18 mouse cellular contexts compared by ENCODE assay signal in the genomic region with DNA sequence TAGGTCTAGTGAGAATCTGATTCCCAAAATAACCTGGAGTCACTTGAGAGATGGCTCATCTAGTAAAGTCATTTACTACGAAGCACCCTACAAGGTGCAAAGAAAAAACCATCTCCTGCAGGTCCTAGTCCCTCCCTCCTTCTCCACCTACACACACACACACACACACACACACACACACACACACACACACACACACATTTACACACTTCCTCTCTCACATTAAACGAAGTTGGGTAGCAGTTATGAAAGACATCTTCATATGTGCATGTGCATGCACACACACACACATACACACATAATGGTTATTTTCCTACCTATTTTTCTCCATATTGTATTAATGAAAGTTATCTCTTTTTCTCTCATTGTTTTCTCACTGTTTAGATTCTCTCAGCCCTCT.
A peak's percentile ranks its signal among the peaks of the same experiment; 100 is the strongest.
DNase-seq lines count a peak whose midpoint lies in the region; ATAC-seq lines count a peak whose summit lies in the region.
"Had no signal": no experiment of that assay in that cellular context is flagged by ENCODE, and none has a peak within 500 bp of the region (broad histone marks: within the 10 kb centered on the region; RNA-seq: fewer than 3 reads in every experiment).

No protein-coding gene starts in this region.

- ATAC-seq in midbrain, embryonic 12.5 days (ENCODE audit: low FRiP score, low read depth): 0 out of 2 replicates have a peak, but pooled peaks have one; percentile 5
- peak; percentile 51; the same call in 1 of the 2 replicates for ATAC-seq in hindbrain, embryonic 14.5 days (ENCODE audit: low FRiP score)
- peak; percentile 35 for ATAC-seq in megakaryocyte progenitor cell, adult 5-6 weeks (replicated peaks; ENCODE audit: poor library complexity)
- ATAC-seq: liver, postnatal 0 days; lung, postnatal 0 days had no signal

- DNase-seq in midbrain, embryonic 10.5 days (ENCODE audit: low spot score): no peak
- DNase-seq in hindbrain, embryonic 14.5 days (ENCODE audit: low spot score): no peak
- peak; percentile 4 for DNase-seq in splenic B cell, adult 2 months (ENCODE audit: low read depth, low spot score)
- no peak for DNase-seq in frontal cortex, postnatal 36 days (ENCODE audit: low spot score in 2 of 2)
- DNase-seq in embryo, embryonic 11 days: no peak
- DNase-seq: gastrocnemius, adult 2 months; liver, postnatal 0 days; thymus, adult 2 months had no signal

- no peak overlapping the region for H3K9ac ChIP-seq in midbrain, embryonic 12.5 days (replicated peaks)
- no peak overlapping the region for H3K9ac ChIP-seq in hindbrain, embryonic 14.5 days
- H3K9ac ChIP-seq: embryonic facial prominence, embryonic 13.5 days; intestine, embryonic 15.5 days; limb, embryonic 12.5 days; liver, postnatal 0 days; neural tube, embryonic 12.5 days had no signal

- no peaks in the 10 kb centered on the region for H3K36me3 ChIP-seq in midbrain, embryonic 12.5 days
- no peaks in the 10 kb centered on the region for H3K36me3 ChIP-seq in midbrain, embryonic 10.5 days
- 0 out of 2 replicates have a peak, but pooled peaks cover 5% of the 10 kb centered on the region for H3K36me3 ChIP-seq in hindbrain, embryonic 14.5 days (replicated peaks; ENCODE audit: control insufficient read depth, insufficient read depth)
- H3K36me3 ChIP-seq in splenic B cell, adult 2 months (ENCODE audit: control insufficient read depth, insufficient read depth, low read length, poor library complexity, severe bottlenecking): no peaks in the 10 kb centered on the region
- H3K36me3 ChIP-seq: embryonic facial prominence, embryonic 13.5 days; heart, embryonic 10.5 days; intestine, embryonic 15.5 days; limb, embryonic 12.5 days; neural tube, embryonic 12.5 days had no signal

- no peak overlapping the region for H3K4me2 ChIP-seq in midbrain, embryonic 12.5 days (replicated peaks)
- no peak overlapping the region for H3K4me2 ChIP-seq in hindbrain, embryonic 14.5 days (replicated peaks)
- H3K4me2 ChIP-seq: embryonic facial prominence, embryonic 13.5 days; intestine, embryonic 15.5 days; limb, embryonic 12.5 days; liver, embryonic 11.5 days; neural tube, embryonic 12.5 days had no signal

- no peaks in the 10 kb centered on the region for H3K27me3 ChIP-seq in midbrain, embryonic 12.5 days
- no peaks in the 10 kb centered on the region for H3K27me3 ChIP-seq in midbrain, embryonic 10.5 days (ENCODE audit: low read depth, poor library complexity, severe bottlenecking)
- no peaks in the 10 kb centered on the region for H3K27me3 ChIP-seq in hindbrain, embryonic 14.5 days (ENCODE audit: control insufficient read depth, insufficient read depth, low read length)
- H3K27me3 ChIP-seq in splenic B cell, adult 2 months (ENCODE audit: control insufficient read depth, insufficient read depth, low read length, poor library complexity, severe bottlenecking): no peaks in the 10 kb centered on the region
- H3K27me3 ChIP-seq: embryonic facial prominence, embryonic 13.5 days; intestine, embryonic 15.5 days; limb, embryonic 12.5 days; neural tube, embryonic 12.5 days had no signal

- H3K4me1 ChIP-seq in midbrain, embryonic 12.5 days: no peaks in the 10 kb centered on the region
- H3K4me1 ChIP-seq in midbrain, embryonic 10.5 days: no peaks in the 10 kb centered on the region
- H3K4me1 ChIP-seq in hindbrain, embryonic 14.5 days (replicated peaks; ENCODE audit: control insufficient read depth, insufficient read depth, low read length): 0 out of 2 replicates have a peak, but pooled peaks cover 2% of the 10 kb centered on the region
- H3K4me1 ChIP-seq: embryonic facial prominence, embryonic 13.5 days; heart, embryonic 10.5 days; intestine, embryonic 15.5 days; limb, embryonic 12.5 days; neural tube, embryonic 12.5 days had no signal

- no peak overlapping the region for H3K27ac ChIP-seq in midbrain, embryonic 12.5 days (replicated peaks)
- H3K27ac ChIP-seq in midbrain, embryonic 10.5 days (replicated peaks): no peak overlapping the region
- no peak overlapping the region for H3K27ac ChIP-seq in hindbrain, embryonic 14.5 days
- H3K27ac ChIP-seq: embryonic facial prominence, embryonic 13.5 days; gastrocnemius, adult 2 months; heart, embryonic 10.5 days; intestine, embryonic 15.5 days; limb, embryonic 12.5 days; neural tube, embryonic 12.5 days had no signal

- no peaks in the 10 kb centered on the region for H3K9me3 ChIP-seq in midbrain, embryonic 12.5 days
- H3K9me3 ChIP-seq in midbrain, embryonic 10.5 days (replicated peaks): no peaks in the 10 kb centered on the region
- no peaks in the 10 kb centered on the region for H3K9me3 ChIP-seq in hindbrain, embryonic 14.5 days (ENCODE audit: control insufficient read depth, low read length)
- H3K9me3 ChIP-seq: embryonic facial prominence, embryonic 13.5 days; heart, embryonic 10.5 days; intestine, embryonic 15.5 days; limb, embryonic 12.5 days; neural tube, embryonic 12.5 days had no signal

- WGBS in midbrain, embryonic 12.5 days: 75% methylated on average over 2 of the region's 2 CpGs
- 84% methylated on average over 2 of the region's 2 CpGs for WGBS in midbrain, embryonic 10.5 days
- 79% methylated on average over 2 of the region's 2 CpGs for WGBS in hindbrain, embryonic 14.5 days

- no peak overlapping the region for H3K4me3 ChIP-seq in midbrain, embryonic 12.5 days
- H3K4me3 ChIP-seq in midbrain, embryonic 10.5 days: no peak overlapping the region
- H3K4me3 ChIP-seq in hindbrain, embryonic 14.5 days (replicated peaks; ENCODE audit: low read length): no peak overlapping the region
- H3K4me3 ChIP-seq: embryonic facial prominence, embryonic 13.5 days; erythroblast, embryonic 14.5 days; gastrocnemius, adult 2 months; heart, embryonic 10.5 days; intestine, embryonic 15.5 days; limb, embryonic 12.5 days; neural tube, embryonic 12.5 days had no signal
